Mouse (Mus musculus) spleen, adult 2 months (tissue): ENCODE measurements around the gene Ccdc17. TPM values are rescaled to one million over a fixed set of nuclear protein-coding genes. Genes with fewer than 3 reads are reported as not detected.

Experiments
- DNase-seq, 2 experiments: peaks; one replicate each; pipeline versions ENCODE4 v3.0.0 to v3.0.0-alpha.2; 2012 to 2021; ENCODE audit warnings: low spot score in 2 of 2, low read depth in 1 of 2
- H3K27ac ChIP-seq: fragments of 200-500 bp; 2 replicates; pipeline ENCODE4 v1.5.1; 2012; ENCODE audit warnings: low read length, inconsistent platforms; ENCODE audit not compliant: insufficient read depth
- H3K27me3 ChIP-seq: fragments of 200-500 bp; 2 replicates; pipeline ENCODE4 v1.6.1; 2012; ENCODE audit warnings: mild to moderate bottlenecking, moderate library complexity, low read length, inconsistent platforms; ENCODE audit not compliant: control insufficient read depth, insufficient read depth
- H3K36me3 ChIP-seq: fragments of 200-500 bp; 2 replicates; pipeline ENCODE4 v1.6.1; 2012; ENCODE audit warnings: mild to moderate bottlenecking, low read length, inconsistent platforms; ENCODE audit not compliant: control insufficient read depth, insufficient read depth
- H3K4me1 ChIP-seq: fragments of 200-500 bp; 2 replicates; pipeline ENCODE4 v1.6.1; 2011; ENCODE audit warnings: inconsistent platforms; ENCODE audit not compliant: control insufficient read depth, insufficient read depth, insufficient read length
- H3K4me3 ChIP-seq: fragments of 200-500 bp; 2 replicates; pipeline ENCODE4 v1.5.1; 2011; ENCODE audit warnings: mild to moderate bottlenecking, inconsistent platforms; ENCODE audit not compliant: insufficient read depth, insufficient read length; ENCODE audit errors: extremely low read depth
- CTCF ChIP-seq: fragments of 200-500 bp; IDR thresholded peaks from 2 replicates; pipeline ENCODE4 v1.5.1; 2011; ENCODE audit warnings: mild to moderate bottlenecking, inconsistent platforms; ENCODE audit not compliant: insufficient read depth, insufficient read length, insufficient replicate concordance; ENCODE audit errors: extremely low read depth
- POLR2A ChIP-seq: fragments of 200-500 bp; IDR thresholded peaks from 2 replicates; pipeline ENCODE4 v1.6.1; 2011; ENCODE audit warnings: low read depth, low read length, inconsistent platforms
- WGBS: fragments of 180-500 bp; shearing (Covaris S2); methylation state at CpG from one replicate; pipeline ENCODE4 v1.1.7; 2018; 5-methylcytosine and 5-hydroxymethylcytosine counted together
- polyA plus RNA-seq: library from polyadenylated mRNA; depleted of rRNA; stranded (reverse); fragments of >200 nt; gene quantifications from 2 replicates; pipeline ENCODE4 v1.2.3, GENCODE M21; 2012; rRNA removed

The Ccdc17 gene
- polyA plus RNA-seq, 1 experiment = 10.8 TPM

DNA sequence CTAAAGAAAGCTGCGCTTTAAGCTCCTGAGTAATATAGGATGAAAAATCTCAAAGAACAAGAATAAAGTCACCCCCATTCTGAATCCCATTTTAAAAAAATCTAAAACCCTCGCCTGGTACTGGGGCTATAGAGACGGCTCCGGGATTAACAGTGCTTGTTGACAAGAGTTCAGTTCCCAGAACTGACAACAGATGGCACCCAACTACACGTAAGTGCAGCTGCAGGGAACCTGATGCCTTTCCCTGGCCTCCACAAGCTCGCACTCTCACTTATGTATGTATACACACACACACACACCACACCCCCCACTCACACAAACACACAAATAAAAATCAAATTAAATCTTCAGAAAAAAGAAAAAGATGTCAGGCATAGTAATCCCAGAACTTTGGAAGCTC lies 47.9 kb downstream of the Ccdc17 start:
- no peak overlapping the region for H3K4me3 ChIP-seq
- DNase-seq = peak in 1 of 2 experiments; percentile 22
- TF ChIP-seq CTCF = peak; percentile 52; the same call in 1 of the 2 replicates
- no peak for TF ChIP-seq POLR2A
- no peaks in the 10 kb centered on the region for H3K4me1 ChIP-seq
- peaks cover 24% of the 10 kb centered on the region for H3K36me3 ChIP-seq
- no peaks in the 10 kb centered on the region for H3K27me3 ChIP-seq
- no peak overlapping the region for H3K27ac ChIP-seq
- WGBS = 50% methylated on average over 6 of the region's 6 CpGs

DNA sequence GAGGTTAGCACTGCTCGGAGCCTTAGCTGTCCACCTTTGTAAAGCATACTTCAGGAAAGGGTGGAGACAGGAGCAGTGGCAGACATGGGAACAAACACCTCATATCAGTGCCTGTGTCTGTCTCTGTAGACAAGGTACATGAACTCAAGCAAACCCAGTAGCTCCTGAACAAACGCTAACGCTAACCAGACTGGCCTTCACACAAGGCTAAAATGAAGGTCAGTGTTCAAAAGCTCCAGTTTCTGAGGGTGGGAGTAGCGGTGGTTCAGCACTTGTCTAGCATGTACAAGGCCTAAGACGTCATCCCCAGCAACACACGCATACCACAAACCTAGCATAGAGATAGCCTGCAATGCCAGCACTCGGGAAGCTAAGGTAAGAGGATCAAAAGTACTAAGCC lies 49.2 kb downstream of the Ccdc17 start:
- peaks cover 16% of the 10 kb centered on the region for H3K36me3 ChIP-seq
- 90% methylated on average over 7 of the region's 7 CpGs for WGBS
- H3K27me3 ChIP-seq = no peaks in the 10 kb centered on the region
- H3K4me3 ChIP-seq = no peak overlapping the region
- peaks cover 5% of the 10 kb centered on the region; the same call in 1 of the 2 replicates for H3K4me1 ChIP-seq
- DNase-seq = no peak
- TF ChIP-seq CTCF (no peak), POLR2A (no peak)
- no peak overlapping the region for H3K27ac ChIP-seq

DNA sequence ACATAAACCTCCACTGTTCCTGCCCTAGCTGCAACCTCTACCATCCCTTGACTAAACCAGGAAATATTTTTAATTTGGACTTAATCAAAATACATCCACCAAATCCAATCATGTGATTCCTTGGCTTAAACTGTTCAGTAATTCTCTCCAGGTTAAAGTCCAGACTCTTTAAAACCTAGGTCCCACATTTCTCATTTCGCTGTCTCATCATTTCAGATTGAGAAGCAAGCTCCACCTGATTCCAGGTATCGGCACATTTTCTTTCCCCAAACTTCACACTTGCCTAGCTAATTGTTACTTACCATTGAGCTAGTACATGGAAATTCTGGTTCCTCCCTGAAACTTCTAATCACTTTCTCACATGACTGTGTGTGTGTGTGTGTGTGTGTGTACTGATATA lies 53.0 kb downstream of the Ccdc17 start:
- Histone ChIP-seq H3K27ac (no peak overlapping the region), H3K4me3 (no peak overlapping the region)
- DNase-seq = no peak

More for the DNA sequence above, 53.0 kb downstream of the Ccdc17 start:
- peaks cover 2% of the 10 kb centered on the region; the same call in 1 of the 2 replicates for H3K36me3 ChIP-seq
- 94% methylated on average over 2 of the region's 2 CpGs for WGBS
- TF ChIP-seq POLR2A (no peak), CTCF (no peak)
- no peaks in the 10 kb centered on the region for H3K27me3 ChIP-seq
- H3K4me1 ChIP-seq = peaks cover 5% of the 10 kb centered on the region; the same call in 1 of the 2 replicates

Other genes with a start within 250 kb of the Ccdc17 start
- gene Mast2, start 132.5 kb upstream of the Ccdc17 start, polyA plus RNA-seq = 35.6 and 53.6 TPM in 2 replicates
- gene Ipp, start 89.1 kb upstream of the Ccdc17 start, polyA plus RNA-seq = 0.97 and 1.1 TPM in 2 replicates
- 2.3 and 2.7 TPM in 2 replicates for gene Tmem69, start 40.7 kb upstream of the Ccdc17 start, polyA plus RNA-seq
- gene Gpbp1l1, start 39.0 kb upstream of the Ccdc17 start, polyA plus RNA-seq = 23.2 and 26.1 TPM in 2 replicates
- 2.0 and 2.6 TPM in 2 replicates for gene Nasp, start 31.3 kb downstream of the Ccdc17 start, polyA plus RNA-seq
- 246 and 290 TPM in 2 replicates for gene Akr1a1, start 55.0 kb downstream of the Ccdc17 start, polyA plus RNA-seq
- 23.9 and 27.8 TPM in 2 replicates for gene Prdx1, start 88.9 kb downstream of the Ccdc17 start, polyA plus RNA-seq
- gene Mmachc, start 111.8 kb downstream of the Ccdc17 start, polyA plus RNA-seq = 4.0 and 4.4 TPM in 2 replicates
- gene Ccdc163, start 111.9 kb downstream of the Ccdc17 start, polyA plus RNA-seq = 15.9 and 20.3 TPM in 2 replicates
- 3.1 and 3.6 TPM in 2 replicates for gene Tesk2, start 124.3 kb downstream of the Ccdc17 start, polyA plus RNA-seq
- 18.7 and 23.3 TPM in 2 replicates for gene Toe1, start 211.0 kb downstream of the Ccdc17 start, polyA plus RNA-seq
- gene Mutyh, start 211.1 kb downstream of the Ccdc17 start, polyA plus RNA-seq = 10.7 and 13.3 TPM in 2 replicates
- 0.22 and 0.27 TPM in 2 replicates for gene Hpdl, start 225.1 kb downstream of the Ccdc17 start, polyA plus RNA-seq